Mouse (Mus musculus) heart, embryonic 11.5 days (tissue): Measurements from ENCODE around the gene Tst. TPM values are rescaled to one million over a fixed set of nuclear protein-coding genes. Genes with fewer than 3 reads are reported as not detected.

Experiments
- ATAC-seq: fragments of 200-750 bp; cut with Nextera tagmentation; replicated peaks from 2 replicates; pipeline ENCODE4 v1.8.0; 2017; ENCODE audit warnings: moderate library complexity; ENCODE audit not compliant: insufficient number of reproducible peaks, low FRiP score, low TSS enrichment
- H3K27ac ChIP-seq: fragments of 300-500 bp; sonication (generic); 2 replicates; pipeline ENCODE4 v1.5.1; 2014; ENCODE audit warnings: mild to moderate bottlenecking, low read depth, low read length
- H3K27me3 ChIP-seq: fragments of 300-500 bp; sonication (generic); 2 replicates; pipeline ENCODE4 v1.6.1; 2014; ENCODE audit warnings: mild to moderate bottlenecking, low read length, mixed read lengths; ENCODE audit not compliant: control insufficient read depth, insufficient read depth
- H3K36me3 ChIP-seq: fragments of 300-500 bp; sonication (generic); 2 replicates; pipeline ENCODE4 v1.6.1; 2014; ENCODE audit warnings: mild to moderate bottlenecking, low read length, moderate library complexity, mixed read lengths; ENCODE audit not compliant: control insufficient read depth, insufficient read depth
- H3K4me1 ChIP-seq: fragments of 300-500 bp; sonication (generic); 2 replicates; pipeline ENCODE4 v1.6.1; 2014; ENCODE audit warnings: low read length; ENCODE audit not compliant: control insufficient read depth, insufficient read depth
- H3K4me2 ChIP-seq: fragments of 300-500 bp; sonication (generic); 2 replicates; pipeline ENCODE4 v1.6.1; 2014; ENCODE audit warnings: mild to moderate bottlenecking, moderate library complexity
- H3K4me3 ChIP-seq: fragments of 300-500 bp; sonication (generic); 2 replicates; pipeline ENCODE4 v1.5.1; 2014; ENCODE audit warnings: low read depth, low read length
- H3K9ac ChIP-seq: fragments of 300-500 bp; sonication (generic); 2 replicates; pipeline ENCODE4 v1.6.1; 2014; ENCODE audit warnings: mild to moderate bottlenecking, low read depth, low read length, moderate library complexity
- H3K9me3 ChIP-seq: fragments of 300-500 bp; sonication (generic); replicated peaks from 2 replicates; pipeline ENCODE4 v1.6.1; 2016; ENCODE audit warnings: low read length; ENCODE audit not compliant: control insufficient read depth
- WGBS: fragments of 180-500 bp; shearing (Covaris S2); extraction: QIAGEN DNeasy Blood & Tissue Kit; methylation state at CpG from one replicate; pipeline ENCODE4 v1.1.7; 2014; ENCODE audit not compliant: insufficient replicate concordance; 5-methylcytosine and 5-hydroxymethylcytosine counted together
- polyA plus RNA-seq: library from polyadenylated mRNA; unstranded; fragments of >200 nt; fragmentation: Nextera tagmentation; extraction: Ambion mirVana; gene quantifications from 2 replicates; pipeline ENCODE4 v1.2.1, GENCODE M21; 2014

The Tst gene
- polyA plus RNA-seq, 1 experiment from 2014 or later, result 13.5 TPM

- WGBS, result 3% methylated on average over 1 of the region's 1 CpGs
- H3K4me2 ChIP-seq, result no peak overlapping the region
- no peak overlapping the region for H3K9ac ChIP-seq
- no peaks in the 10 kb centered on the region for H3K27me3 ChIP-seq
- no peaks in the 10 kb centered on the region for H3K9me3 ChIP-seq
- H3K4me3 ChIP-seq, result no peak overlapping the region
- ATAC-seq, result no peak
- no peak overlapping the region for H3K27ac ChIP-seq
- H3K36me3 ChIP-seq, result no peaks in the 10 kb centered on the region
- H3K4me1 ChIP-seq, result no peaks in the 10 kb centered on the region
Observed at GRCm38 (mm10) chr15:78354958-78355357, 50.7 kb downstream of the Tst start.

GRCm38 (mm10) chr15:78351586-78352165 lies 54.0 kb downstream of the Tst start:
- no peak overlapping the region for H3K27ac ChIP-seq
- 47% methylated on average over 3 of the region's 3 CpGs for WGBS
- H3K9me3 ChIP-seq, result no peaks in the 10 kb centered on the region
- ATAC-seq, result no peak
- H3K36me3 ChIP-seq, result no peaks in the 10 kb centered on the region
- H3K9ac ChIP-seq, result no peak overlapping the region
- H3K27me3 ChIP-seq, result no peaks in the 10 kb centered on the region
- H3K4me1 ChIP-seq, result no peaks in the 10 kb centered on the region
- no peak overlapping the region for H3K4me2 ChIP-seq
- H3K4me3 ChIP-seq, result no peak overlapping the region

Other genes starting within 250 kb of the Tst start
- 42.1 and 48.2 TPM in 2 replicates for gene Ift27, start 231.8 kb downstream of the Tst start, polyA plus RNA-seq
- 0.31 and 0.50 TPM in 2 replicates for gene Pvalb, start 199.5 kb downstream of the Tst start, polyA plus RNA-seq
- gene Ncf4, start 161.1 kb downstream of the Tst start, polyA plus RNA-seq, result 17.6 and 27.3 TPM in 2 replicates
- gene Csf2rb2, start 100.2 kb downstream of the Tst start, polyA plus RNA-seq, result 0.80 and 1.00 TPM in 2 replicates
- gene Csf2rb, start 80.2 kb downstream of the Tst start, polyA plus RNA-seq, result 6.5 and 6.6 TPM in 2 replicates
- not detected in 2 replicates for gene Tex33, start 10.0 kb downstream of the Tst start, polyA plus RNA-seq
- gene Mpst, start 509 bp upstream of the Tst start, polyA plus RNA-seq, result 1.1 and 1.6 TPM in 2 replicates
- 16.8 and 21.3 TPM in 2 replicates for gene Kctd17, start 22.7 kb upstream of the Tst start, polyA plus RNA-seq
- 0.64 TPM in 1 of 2 replicates, not detected in the other for gene Tmprss6, start 62.7 kb upstream of the Tst start, polyA plus RNA-seq
- not detected in 2 replicates for gene Il2rb, start 89.4 kb upstream of the Tst start, polyA plus RNA-seq
- 36.3 and 37.0 TPM in 2 replicates for gene C1qtnf6, start 125.5 kb upstream of the Tst start, polyA plus RNA-seq
- gene Sstr3, start 138.8 kb upstream of the Tst start, polyA plus RNA-seq, result 0.04 and 0.38 TPM in 2 replicates
- 3.4 and 9.2 TPM in 2 replicates for gene Rac2, start 166.9 kb upstream of the Tst start, polyA plus RNA-seq
- 1.3 and 2.0 TPM in 2 replicates for gene Cyth4, start 191.1 kb upstream of the Tst start, polyA plus RNA-seq